Mouse (Mus musculus): ENCODE results near the gene Gpt2. TPM values are rescaled to one million over a fixed set of nuclear protein-coding genes. Genes with fewer than 3 reads are reported as not detected.
A peak's percentile ranks its signal among the peaks of the same experiment; 100 is the strongest.

The Gpt2 gene
- polyA plus RNA-seq, 1 experiment from 2014 or later = 36.0 TPM

DNA sequence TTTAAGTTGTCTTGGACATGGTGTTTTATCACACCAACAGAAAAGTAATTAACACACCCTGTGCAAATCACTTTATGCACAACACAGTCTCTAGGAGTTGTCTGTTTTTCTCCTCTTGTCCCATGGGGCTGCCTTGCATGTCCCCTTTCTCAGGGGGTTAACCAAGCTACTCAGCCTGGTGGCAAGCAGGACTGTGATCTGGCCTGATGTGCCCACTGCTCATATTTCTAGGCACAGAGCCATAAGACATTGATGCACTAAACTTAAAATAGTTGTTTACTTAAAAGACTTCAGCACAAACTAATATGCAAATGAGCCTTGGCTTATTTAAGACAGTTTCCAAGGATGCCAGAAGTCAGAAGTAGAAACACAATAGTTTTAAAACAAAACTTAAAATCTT, 28.1 kb upstream of the Gpt2 start:
- Histone ChIP-seq H3K4me1 (no peaks in the 10 kb centered on the region), H3K27ac (no peak overlapping the region)
- no peak for ATAC-seq (ENCODE audit: insufficient number of reproducible peaks, insufficient read depth, low FRiP score, low TSS enrichment, low read depth)

DNA sequence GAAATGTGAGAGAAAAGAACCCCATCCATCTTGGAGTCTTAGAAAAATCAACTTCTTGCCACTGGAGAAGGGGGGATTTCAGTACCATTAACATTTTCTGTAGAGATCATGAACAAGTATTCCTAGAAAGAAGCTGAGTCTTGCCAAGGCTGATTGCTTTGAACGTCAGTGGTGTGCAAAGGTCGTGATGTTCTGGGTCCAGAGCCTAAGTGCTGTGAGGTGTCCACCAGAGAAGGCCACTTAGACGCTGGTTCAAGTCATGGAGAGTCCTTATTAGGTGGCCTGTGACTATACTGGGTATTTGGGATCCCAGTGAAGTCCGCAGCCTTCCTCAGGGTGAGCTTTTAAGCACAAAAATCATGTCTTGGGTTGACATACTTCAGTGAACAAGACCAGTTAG, 26.3 kb upstream of the Gpt2 start:
- H3K27ac ChIP-seq = no peak overlapping the region
- H3K9ac ChIP-seq = no peak overlapping the region
- H3K9me3 ChIP-seq = no peaks in the 10 kb centered on the region
- no peaks in the 10 kb centered on the region for H3K4me1 ChIP-seq
- no peaks in the 10 kb centered on the region for H3K27me3 ChIP-seq
- ATAC-seq (ENCODE audit: insufficient number of reproducible peaks, insufficient read depth, low FRiP score, low TSS enrichment, low read depth) = no peak
- H3K4me2 ChIP-seq = no peak overlapping the region
- H3K36me3 ChIP-seq = no peaks in the 10 kb centered on the region
- 89% methylated on average over 4 of the region's 4 CpGs for WGBS
- H3K4me3 ChIP-seq = no peak overlapping the region

More for the DNA sequence above, 28.1 kb upstream of the Gpt2 start:
- Histone ChIP-seq H3K27me3 (no peaks in the 10 kb centered on the region), H3K4me3 (no peak overlapping the region), H3K4me2 (no peak overlapping the region), H3K9ac (no peak overlapping the region), H3K9me3 (no peaks in the 10 kb centered on the region), H3K36me3 (no peaks in the 10 kb centered on the region)

DNA sequence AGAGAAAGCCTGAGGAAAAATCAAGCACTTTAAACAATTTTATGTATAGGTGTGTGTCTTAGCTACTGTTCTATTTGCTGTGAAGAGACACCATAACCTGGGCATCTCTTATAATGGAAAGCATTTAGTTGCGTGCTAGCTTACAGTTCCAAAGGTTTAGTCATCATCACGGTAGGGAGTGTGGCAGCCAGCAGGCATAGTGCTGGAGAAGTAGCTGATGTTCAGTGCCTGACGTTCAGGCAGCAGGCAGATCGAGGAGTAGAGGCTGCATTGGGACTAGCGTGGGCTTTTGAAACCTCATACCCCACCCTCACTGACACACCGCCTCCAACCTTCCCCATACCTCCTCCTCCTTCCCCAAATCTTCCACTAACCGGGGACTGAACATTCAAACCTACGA, 21.6 kb upstream of the Gpt2 start:
- Histone ChIP-seq H3K27me3 (no peaks in the 10 kb centered on the region), H3K4me3 (no peak overlapping the region), H3K27ac (no peak overlapping the region), H3K9me3 (no peaks in the 10 kb centered on the region), H3K36me3 (no peaks in the 10 kb centered on the region), H3K4me1 (no peaks in the 10 kb centered on the region), H3K4me2 (no peak overlapping the region), H3K9ac (no peak overlapping the region)
- whole genome bisulfite sequencing = 74% methylated on average over 8 of the region's 8 CpGs
- ATAC-seq (ENCODE audit: insufficient number of reproducible peaks, insufficient read depth, low FRiP score, low TSS enrichment, low read depth) = no peak

DNA sequence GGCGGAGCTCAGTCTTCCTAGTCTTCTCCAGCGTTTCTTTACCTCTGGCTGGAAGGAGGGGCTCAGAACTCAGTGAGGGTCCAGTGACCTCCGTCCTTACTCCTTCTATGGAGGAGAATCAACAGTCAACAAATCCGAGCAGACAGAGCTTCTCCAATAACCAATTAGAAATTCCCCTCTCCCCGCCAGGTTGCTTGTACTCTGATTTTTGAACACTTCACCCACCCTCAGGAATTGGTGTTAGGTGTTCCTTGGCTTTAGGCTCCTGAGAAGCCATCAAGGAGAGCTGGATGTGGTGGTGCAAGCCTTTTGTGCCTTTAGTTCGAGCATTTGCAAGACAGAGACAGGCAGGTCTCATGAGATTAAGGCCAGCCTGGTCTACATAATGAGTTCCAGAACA, 19.6 kb upstream of the Gpt2 start:
- Histone ChIP-seq H3K4me2 (no peak overlapping the region), H3K27ac (no peak overlapping the region), H3K4me1 (no peaks in the 10 kb centered on the region), H3K36me3 (no peaks in the 10 kb centered on the region), H3K9ac (no peak overlapping the region), H3K27me3 (no peaks in the 10 kb centered on the region), H3K9me3 (no peaks in the 10 kb centered on the region), H3K4me3 (no peak overlapping the region)
- no peak for ATAC-seq (ENCODE audit: insufficient number of reproducible peaks, insufficient read depth, low FRiP score, low TSS enrichment, low read depth)
- 64% methylated on average over 6 of the region's 6 CpGs for WGBS

DNA sequence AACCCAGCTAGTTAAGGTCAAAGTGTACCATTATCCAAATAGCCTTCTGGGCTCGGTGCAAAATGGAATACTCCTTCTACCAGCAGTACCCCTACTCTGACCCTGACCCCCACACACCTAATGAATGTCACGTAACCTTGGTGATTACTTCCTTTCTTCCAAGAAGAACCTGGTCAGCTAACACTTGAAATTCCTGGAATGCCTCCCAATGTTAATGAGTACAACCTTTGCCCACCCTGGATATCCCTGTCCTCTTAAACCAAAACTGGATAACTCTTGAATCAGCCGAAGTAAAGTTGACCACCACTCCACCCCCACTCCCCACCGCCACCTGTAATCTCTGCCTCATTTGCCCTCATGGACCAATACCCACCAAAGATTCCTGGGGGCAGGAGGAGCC, 19.1 kb upstream of the Gpt2 start:
- no peaks in the 10 kb centered on the region for H3K9me3 ChIP-seq
- H3K27me3 ChIP-seq = no peaks in the 10 kb centered on the region
- no peaks in the 10 kb centered on the region for H3K4me1 ChIP-seq
- H3K4me2 ChIP-seq = no peak overlapping the region
- no peak overlapping the region for H3K27ac ChIP-seq
- no peak for ATAC-seq (ENCODE audit: insufficient number of reproducible peaks, insufficient read depth, low FRiP score, low TSS enrichment, low read depth)
- no peaks in the 10 kb centered on the region for H3K36me3 ChIP-seq
- H3K4me3 ChIP-seq = no peak overlapping the region
- WGBS = 67% methylated on average over 4 of the region's 4 CpGs
- no peak overlapping the region for H3K9ac ChIP-seq

DNA sequence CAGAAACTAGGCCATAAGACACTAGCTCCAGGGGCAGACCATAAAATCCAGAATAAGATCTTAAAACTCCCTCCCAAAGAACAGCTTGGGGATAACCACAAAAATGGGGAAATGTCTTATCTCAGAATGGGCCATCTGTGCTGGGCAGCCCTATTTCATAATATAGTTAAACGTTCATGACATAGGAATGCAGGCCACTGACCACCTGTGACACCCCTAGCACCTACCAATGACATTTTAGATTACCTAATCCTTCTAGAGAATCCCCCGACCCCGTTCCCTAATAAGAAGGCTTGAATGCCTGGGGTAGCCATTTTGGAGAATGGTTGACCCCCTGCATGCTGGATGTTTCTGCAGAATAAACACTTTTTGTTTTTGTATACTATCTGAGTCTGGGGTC, 17.5 kb upstream of the Gpt2 start:
- Histone ChIP-seq H3K4me2 (no peak overlapping the region), H3K9ac (no peak overlapping the region), H3K36me3 (no peaks in the 10 kb centered on the region), H3K27me3 (no peaks in the 10 kb centered on the region), H3K4me1 (no peaks in the 10 kb centered on the region), H3K9me3 (no peaks in the 10 kb centered on the region), H3K4me3 (no peak overlapping the region), H3K27ac (no peak overlapping the region)
- WGBS = 90% methylated on average over 3 of the region's 3 CpGs
- ATAC-seq (ENCODE audit: insufficient number of reproducible peaks, insufficient read depth, low FRiP score, low TSS enrichment, low read depth) = no peak

DNA sequence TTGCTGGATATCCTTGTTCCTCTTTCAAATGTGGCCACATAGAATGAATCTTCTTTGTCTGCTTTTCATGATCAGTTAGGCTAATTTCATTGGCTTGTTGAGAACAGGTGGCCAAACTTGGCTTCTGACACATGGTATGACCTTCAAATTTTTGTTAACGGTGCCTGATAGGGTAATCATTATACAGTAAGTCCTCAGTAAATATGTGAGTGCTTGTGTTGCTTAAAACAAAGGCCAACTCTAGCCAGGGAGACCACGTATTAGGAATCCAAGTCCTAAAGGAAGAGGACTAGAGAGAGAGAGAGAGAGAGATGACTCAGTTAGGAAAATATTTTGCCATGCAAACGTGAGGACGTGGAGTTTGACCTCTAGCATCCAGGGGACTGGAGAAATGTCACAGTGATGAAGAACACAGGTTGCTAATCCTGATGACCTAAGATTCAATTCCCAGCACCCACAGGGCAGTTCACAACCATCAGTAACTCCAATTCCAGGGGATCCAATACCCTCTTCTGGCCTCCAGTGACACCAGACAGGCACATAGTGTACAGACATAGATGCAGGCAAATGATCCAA, 15.3 kb upstream of the Gpt2 start:
- 79% methylated on average over 4 of the region's 4 CpGs for WGBS
- no peaks in the 10 kb centered on the region for H3K9me3 ChIP-seq

DNA sequence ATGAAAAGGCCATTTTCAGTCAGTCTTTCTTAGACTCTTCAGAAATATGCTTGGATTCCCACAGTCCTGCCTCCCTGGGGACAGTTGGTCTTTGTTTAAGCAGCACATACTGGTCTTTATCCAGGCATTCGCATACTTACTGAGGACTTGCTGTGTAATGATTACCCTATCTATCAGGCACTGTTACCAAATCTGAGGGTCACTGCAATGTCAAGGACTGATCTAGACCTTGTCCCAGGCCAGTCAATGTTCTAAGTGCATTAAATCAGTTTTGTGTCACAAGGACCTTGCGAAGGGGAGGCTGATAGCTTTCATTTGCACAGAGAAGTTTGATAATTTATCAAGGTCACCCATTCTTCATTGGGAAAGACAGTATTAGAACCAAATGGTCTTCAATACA, 14.0 kb upstream of the Gpt2 start:
- Histone ChIP-seq H3K4me1 (no peaks in the 10 kb centered on the region), H3K27me3 (no peaks in the 10 kb centered on the region), H3K9me3 (no peaks in the 10 kb centered on the region), H3K4me3 (no peak overlapping the region), H3K36me3 (no peaks in the 10 kb centered on the region), H3K4me2 (no peak overlapping the region), H3K9ac (no peak overlapping the region), H3K27ac (no peak overlapping the region)
- no peak for ATAC-seq (ENCODE audit: insufficient number of reproducible peaks, insufficient read depth, low FRiP score, low TSS enrichment, low read depth)
- 88% methylated on average over 2 of the region's 2 CpGs for WGBS

More for the DNA sequence above, 15.3 kb upstream of the Gpt2 start:
- H3K27ac ChIP-seq = no peak overlapping the region
- no peak overlapping the region for H3K4me2 ChIP-seq
- ATAC-seq (ENCODE audit: insufficient number of reproducible peaks, insufficient read depth, low FRiP score, low TSS enrichment, low read depth) = no peak
- H3K4me1 ChIP-seq = no peaks in the 10 kb centered on the region
- no peak overlapping the region for H3K4me3 ChIP-seq
- no peak overlapping the region for H3K9ac ChIP-seq
- no peaks in the 10 kb centered on the region for H3K27me3 ChIP-seq
- no peaks in the 10 kb centered on the region for H3K36me3 ChIP-seq

DNA sequence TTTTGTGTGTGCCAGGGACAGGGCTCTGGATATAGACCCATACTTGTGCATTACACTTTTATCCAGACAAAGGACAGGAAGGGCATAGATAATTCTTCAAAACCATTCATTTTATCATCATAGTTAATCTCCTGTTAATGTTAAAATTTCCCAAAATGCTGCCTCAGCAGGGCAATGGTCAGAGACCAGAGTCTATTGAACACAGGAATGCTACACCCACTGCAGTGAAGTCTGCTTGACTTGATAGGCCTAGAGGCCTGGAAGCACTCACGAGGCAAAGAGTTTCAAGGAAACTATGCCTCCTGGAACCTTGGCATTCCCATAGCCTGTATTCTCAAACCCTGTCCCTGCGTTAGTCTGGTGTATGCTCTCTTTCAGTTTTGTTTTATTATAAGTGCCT, 12.7 kb upstream of the Gpt2 start:
- Histone ChIP-seq H3K9me3 (no peaks in the 10 kb centered on the region), H3K27ac (no peak overlapping the region), H3K4me3 (no peak overlapping the region), H3K27me3 (no peaks in the 10 kb centered on the region), H3K4me1 (no peaks in the 10 kb centered on the region), H3K9ac (no peak overlapping the region), H3K36me3 (no peaks in the 10 kb centered on the region), H3K4me2 (no peak overlapping the region)
- ATAC-seq (ENCODE audit: insufficient number of reproducible peaks, insufficient read depth, low FRiP score, low TSS enrichment, low read depth) = no peak
- 81% methylated on average over 2 of the region's 2 CpGs for WGBS

DNA sequence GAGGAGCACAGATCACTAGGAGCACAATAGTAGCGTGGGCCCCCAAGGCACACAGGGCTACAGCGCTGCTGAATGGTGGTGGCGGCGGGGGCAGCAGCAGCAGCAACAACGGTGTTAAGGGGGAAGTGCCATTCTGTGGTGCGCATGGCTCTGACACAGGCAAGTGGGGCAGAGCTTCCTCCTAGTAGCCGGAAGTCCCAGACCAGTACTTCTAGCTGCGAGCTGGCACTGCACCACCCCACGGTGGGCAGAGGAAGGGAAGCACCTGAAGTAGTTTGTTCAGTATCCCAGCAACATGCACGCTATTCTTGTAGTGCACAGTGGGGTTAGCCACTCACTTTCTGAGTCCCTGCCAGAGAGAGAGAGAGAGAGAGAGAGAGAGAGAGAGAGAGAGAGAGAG, 10.5 kb upstream of the Gpt2 start:
- no peaks in the 10 kb centered on the region for H3K36me3 ChIP-seq
- no peak for ATAC-seq (ENCODE audit: insufficient number of reproducible peaks, insufficient read depth, low FRiP score, low TSS enrichment, low read depth)
- H3K4me1 ChIP-seq = no peaks in the 10 kb centered on the region
- H3K27ac ChIP-seq = no peak overlapping the region
- H3K4me2 ChIP-seq = peak overlapping the region; percentile 36
- H3K27me3 ChIP-seq = no peaks in the 10 kb centered on the region
- no peak overlapping the region for H3K9ac ChIP-seq
- no peaks in the 10 kb centered on the region for H3K9me3 ChIP-seq
- H3K4me3 ChIP-seq = no peak overlapping the region
- WGBS = 25% methylated on average over 10 of the region's 10 CpGs

DNA sequence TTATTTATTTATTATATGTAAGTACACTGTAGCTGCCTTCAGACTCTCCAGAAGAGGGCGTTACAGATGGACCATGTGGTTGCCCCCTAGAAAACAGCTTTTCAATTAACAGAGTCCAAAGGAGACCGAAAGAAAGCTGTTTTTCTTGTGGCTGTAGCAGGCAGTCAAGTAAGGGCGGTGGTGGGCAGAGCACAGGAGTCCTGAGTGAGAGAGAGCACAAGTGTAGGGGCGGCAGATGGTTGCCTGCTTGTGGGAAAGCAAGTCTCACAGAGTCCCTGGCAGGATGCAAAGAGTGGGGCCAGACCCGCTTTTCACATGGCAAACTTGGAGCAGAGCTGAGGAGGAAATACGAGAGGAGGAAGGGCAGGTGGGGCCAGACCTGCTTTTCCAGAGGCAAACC, 9.9 kb upstream of the Gpt2 start:
- no peak for ATAC-seq (ENCODE audit: insufficient number of reproducible peaks, insufficient read depth, low FRiP score, low TSS enrichment, low read depth)
- Histone ChIP-seq H3K27ac (no peak overlapping the region), H3K9ac (no peak overlapping the region), H3K4me1 (no peaks in the 10 kb centered on the region), H3K4me3 (no peak overlapping the region), H3K4me2 (no peak overlapping the region), H3K36me3 (no peaks in the 10 kb centered on the region), H3K27me3 (no peaks in the 10 kb centered on the region), H3K9me3 (no peaks in the 10 kb centered on the region)
- 52% methylated on average over 6 of the region's 6 CpGs for WGBS

DNA sequence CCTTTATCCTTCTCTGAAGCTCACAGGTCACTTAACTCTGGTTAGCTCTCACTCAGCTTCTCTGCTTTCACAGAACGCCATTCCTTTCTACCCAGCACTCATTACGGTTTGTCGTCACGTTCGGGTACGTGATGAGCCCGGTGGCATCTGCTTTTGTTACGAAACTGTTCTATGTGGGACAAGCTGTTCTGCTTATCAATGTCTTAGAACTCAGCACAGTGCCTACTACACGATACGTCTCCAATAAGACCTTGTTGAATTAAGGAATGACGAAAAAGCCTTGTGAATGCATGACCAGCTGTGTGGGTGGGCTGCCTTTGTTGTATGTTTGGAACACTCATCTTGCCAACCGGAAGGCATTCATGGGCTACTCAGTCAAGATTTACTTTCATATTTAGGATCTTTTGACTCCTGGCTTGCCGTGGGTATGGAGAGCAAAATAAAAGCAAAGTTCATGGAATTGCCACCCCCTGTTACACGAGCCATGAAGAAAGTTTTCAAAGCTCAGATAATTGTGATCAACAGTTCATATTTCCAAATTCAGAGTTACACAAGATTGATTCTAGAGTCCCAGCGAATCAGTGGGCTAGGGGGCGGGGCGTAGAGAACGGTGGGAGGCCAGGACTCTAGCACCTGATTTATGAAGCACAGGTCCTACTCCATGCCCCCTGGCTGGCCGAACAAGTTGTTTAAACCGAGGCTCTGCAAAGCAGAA, 4.3 kb upstream of the Gpt2 start:
- Histone ChIP-seq H3K27me3 (no peaks in the 10 kb centered on the region), H3K27ac (no peak overlapping the region), H3K4me1 (peaks cover 4% of the 10 kb centered on the region; the same call in 1 of the 2 replicates), H3K36me3 (no peaks in the 10 kb centered on the region), H3K9ac (no peak overlapping the region), H3K4me2 (no peak overlapping the region), H3K4me3 (no peak overlapping the region), H3K9me3 (no peaks in the 10 kb centered on the region)
- 79% methylated on average over 20 of the region's 20 CpGs for WGBS
- ATAC-seq (ENCODE audit: insufficient number of reproducible peaks, insufficient read depth, low FRiP score, low TSS enrichment, low read depth) = no peak
